Mouse (Mus musculus) intestine, postnatal 0 days (tissue): ENCODE results near the gene Cela3a. TPM values are rescaled to one million over a fixed set of nuclear protein-coding genes. Genes with fewer than 3 reads are reported as not detected.

Source experiments
- ATAC-seq: fragments of 200-750 bp; cut with Nextera tagmentation; 2 replicates; pipeline ENCODE4 v1.8.0; 2017; ENCODE audit warnings: mild to moderate bottlenecking, moderate TSS enrichment, moderate library complexity
- H3K27ac ChIP-seq: fragments of 300-500 bp; sonication (generic); 2 replicates; pipeline ENCODE4 v1.5.1; 2014; ENCODE audit warnings: mild to moderate bottlenecking, low read depth, low read length, moderate library complexity
- H3K27me3 ChIP-seq: fragments of 300-500 bp; sonication (generic); replicated peaks from 2 replicates; pipeline ENCODE4 v1.6.1; 2014; ENCODE audit warnings: low read length, mixed read lengths; ENCODE audit not compliant: control insufficient read depth, insufficient read depth
- H3K36me3 ChIP-seq: fragments of 300-500 bp; sonication (generic); 2 replicates; pipeline ENCODE4 v1.6.1; 2014; ENCODE audit warnings: mild to moderate bottlenecking, moderate library complexity; ENCODE audit not compliant: control insufficient read depth, insufficient read depth
- H3K4me1 ChIP-seq: fragments of 300-500 bp; sonication (generic); replicated peaks from 2 replicates; pipeline ENCODE4 v1.6.1; 2014; ENCODE audit warnings: antibody characterized with exemption, low read length, mixed read lengths; ENCODE audit not compliant: control insufficient read depth, insufficient read depth
- H3K4me2 ChIP-seq: fragments of 300-500 bp; sonication (generic); replicated peaks from 2 replicates; pipeline ENCODE4 v1.6.1; 2014; ENCODE audit warnings: low read depth, mild to moderate bottlenecking, moderate library complexity
- H3K4me3 ChIP-seq: fragments of 300-500 bp; sonication (generic); 2 replicates; pipeline ENCODE4 v1.5.1; 2014; ENCODE audit warnings: low read depth, low read length
- H3K9ac ChIP-seq: fragments of 300-500 bp; sonication (generic); 2 replicates; pipeline ENCODE4 v1.6.1; 2014; ENCODE audit warnings: mild to moderate bottlenecking, low read depth, low read length
- H3K9me3 ChIP-seq: fragments of 300-500 bp; sonication (generic); 2 replicates; pipeline ENCODE4 v1.6.1; 2016; ENCODE audit warnings: mixed run types; ENCODE audit not compliant: control insufficient read depth
- CTCF ChIP-seq: sonication (generic); IDR thresholded peaks from 2 replicates; pipeline ENCODE4 v1.5.1; 2016; ENCODE audit warnings: low read depth, mild to moderate bottlenecking, control low read depth, antibody characterized with exemption, moderate library complexity
- WGBS: fragments of 180-500 bp; shearing (Covaris S2); extraction: QIAGEN DNeasy Blood & Tissue Kit; methylation state at CpG from one replicate; pipeline ENCODE4 v1.1.7; 2014; 5-methylcytosine and 5-hydroxymethylcytosine counted together
- polyA plus RNA-seq: library from polyadenylated mRNA; unstranded; fragments of >200 nt; fragmentation: Nextera tagmentation; extraction: Ambion mirVana; gene quantifications from 2 replicates; pipeline ENCODE4 v1.2.1, GENCODE M21; 2015

The Cela3a gene
- polyA plus RNA-seq, 1 experiment from 2014 or later, result not detected

DNA sequence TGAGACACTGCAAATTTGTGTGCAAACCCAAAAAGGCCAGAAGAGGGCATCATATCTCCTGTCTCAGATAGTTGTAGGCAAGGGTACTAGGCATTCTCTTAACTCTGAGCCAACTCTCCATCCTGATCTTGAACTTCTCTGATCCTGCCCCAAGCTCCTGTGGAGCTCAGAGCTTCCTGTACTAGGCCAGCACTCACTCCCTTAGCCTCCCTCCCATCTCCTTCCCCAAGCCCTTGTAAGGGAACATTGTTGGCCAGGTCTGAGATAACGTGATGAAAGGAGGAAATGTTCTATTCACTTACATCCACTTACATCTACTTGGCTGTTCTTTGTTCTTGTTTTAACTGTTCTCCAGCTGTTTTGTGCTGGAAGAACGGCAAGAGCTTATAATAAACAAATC lies 32.8 kb downstream of the Cela3a start:
- Histone ChIP-seq H3K27ac (no peak overlapping the region), H3K4me1 (peaks cover 3% of the 10 kb centered on the region; the same call in 1 of the 2 replicates), H3K4me3 (no peak overlapping the region), H3K9me3 (no peaks in the 10 kb centered on the region), H3K9ac (no peak overlapping the region), H3K4me2 (no peak overlapping the region), H3K36me3 (no peaks in the 10 kb centered on the region), H3K27me3 (no peaks in the 10 kb centered on the region)
- WGBS, result 36% methylated on average over 2 of the region's 2 CpGs
- TF ChIP-seq CTCF, result peak; percentile 34; the same call in 1 of the 2 replicates
- no peak for ATAC-seq

DNA sequence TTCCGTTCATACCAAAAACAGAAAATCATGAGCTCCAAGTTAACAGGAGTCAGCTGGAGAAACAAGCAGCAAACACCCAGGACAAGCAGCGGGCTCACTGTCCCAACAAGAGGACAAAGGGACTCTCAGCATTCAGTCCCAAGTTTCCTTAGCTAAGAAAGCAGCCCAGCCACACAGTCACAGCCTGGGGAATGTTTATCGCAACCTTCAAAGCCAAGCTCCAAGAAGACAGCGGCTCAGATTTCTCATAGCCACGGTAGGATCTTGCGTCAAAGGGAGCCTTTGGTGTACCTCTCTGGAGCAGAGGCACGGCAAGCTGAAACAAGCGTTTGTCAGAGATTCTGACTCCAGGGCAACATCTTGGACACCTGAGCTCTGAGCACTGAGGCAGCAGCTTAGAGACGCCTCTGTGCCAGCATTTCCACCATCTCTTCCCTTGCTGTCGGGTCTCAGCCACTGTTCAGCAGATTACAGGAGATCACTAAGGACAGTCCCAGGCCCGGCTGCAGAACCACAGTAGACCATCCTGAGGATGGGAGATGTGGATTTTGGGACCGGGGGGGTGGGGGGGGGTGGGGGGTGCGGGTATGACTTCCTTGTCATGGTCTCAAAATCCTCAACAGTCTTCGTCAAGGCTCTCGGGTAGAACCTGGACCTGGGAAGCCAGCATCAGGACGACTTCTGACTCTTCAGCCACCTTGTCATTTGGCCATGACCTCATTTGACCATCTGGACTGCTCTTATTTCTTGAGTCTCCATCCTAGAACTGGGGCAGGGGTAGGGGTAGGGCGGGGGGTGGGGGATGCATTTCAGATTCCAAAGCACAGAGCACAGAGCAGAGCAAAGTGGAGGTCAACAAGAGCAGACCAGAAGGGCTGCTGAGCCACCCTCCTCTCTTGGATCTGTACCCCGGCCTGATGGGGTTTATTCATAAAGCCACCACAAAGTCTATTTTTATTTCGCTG lies 34.0 kb downstream of the Cela3a start:
- H3K4me3 ChIP-seq, result no peak overlapping the region
- no peak for TF ChIP-seq CTCF
- H3K36me3 ChIP-seq, result no peaks in the 10 kb centered on the region
- H3K27me3 ChIP-seq, result no peaks in the 10 kb centered on the region
- no peak for ATAC-seq
- H3K27ac ChIP-seq, result no peak overlapping the region
- H3K4me2 ChIP-seq, result no peak overlapping the region
- H3K4me1 ChIP-seq, result peaks cover 3% of the 10 kb centered on the region; the same call in 1 of the 2 replicates
- no peak overlapping the region for H3K9ac ChIP-seq
- no peaks in the 10 kb centered on the region for H3K9me3 ChIP-seq
- WGBS, result 57% methylated on average over 19 of the region's 19 CpGs

DNA sequence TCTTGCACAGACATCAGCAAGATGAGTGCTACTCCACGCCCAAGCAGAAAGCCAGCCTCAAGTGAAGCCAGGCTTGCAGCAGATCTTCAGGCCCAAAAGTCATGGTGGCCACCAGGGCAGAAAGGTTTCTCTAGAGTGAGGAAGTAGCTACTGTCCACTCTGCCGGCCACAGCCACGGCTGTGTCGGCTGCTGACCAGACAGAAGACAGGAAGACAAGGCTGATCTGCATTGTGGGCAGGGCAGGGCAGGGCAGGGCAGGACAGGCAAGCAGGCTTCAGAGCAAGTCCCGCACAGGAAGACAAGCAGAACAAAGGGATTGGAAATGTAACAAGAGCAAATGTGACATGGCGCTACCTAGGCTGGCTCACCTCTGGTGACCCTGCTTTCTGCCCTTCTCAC lies 35.9 kb downstream of the Cela3a start:
- Histone ChIP-seq H3K4me1 (peaks cover 3% of the 10 kb centered on the region; the same call in 1 of the 2 replicates), H3K9me3 (no peaks in the 10 kb centered on the region), H3K36me3 (no peaks in the 10 kb centered on the region), H3K27ac (peak overlapping the region; percentile 21; the same call in 1 of the 2 replicates), H3K4me3 (no peak overlapping the region), H3K27me3 (no peaks in the 10 kb centered on the region), H3K4me2 (no peak overlapping the region), H3K9ac (no peak overlapping the region)
- no peak for ATAC-seq
- no peak for TF ChIP-seq CTCF
- WGBS, result 45% methylated on average over 6 of the region's 6 CpGs

DNA sequence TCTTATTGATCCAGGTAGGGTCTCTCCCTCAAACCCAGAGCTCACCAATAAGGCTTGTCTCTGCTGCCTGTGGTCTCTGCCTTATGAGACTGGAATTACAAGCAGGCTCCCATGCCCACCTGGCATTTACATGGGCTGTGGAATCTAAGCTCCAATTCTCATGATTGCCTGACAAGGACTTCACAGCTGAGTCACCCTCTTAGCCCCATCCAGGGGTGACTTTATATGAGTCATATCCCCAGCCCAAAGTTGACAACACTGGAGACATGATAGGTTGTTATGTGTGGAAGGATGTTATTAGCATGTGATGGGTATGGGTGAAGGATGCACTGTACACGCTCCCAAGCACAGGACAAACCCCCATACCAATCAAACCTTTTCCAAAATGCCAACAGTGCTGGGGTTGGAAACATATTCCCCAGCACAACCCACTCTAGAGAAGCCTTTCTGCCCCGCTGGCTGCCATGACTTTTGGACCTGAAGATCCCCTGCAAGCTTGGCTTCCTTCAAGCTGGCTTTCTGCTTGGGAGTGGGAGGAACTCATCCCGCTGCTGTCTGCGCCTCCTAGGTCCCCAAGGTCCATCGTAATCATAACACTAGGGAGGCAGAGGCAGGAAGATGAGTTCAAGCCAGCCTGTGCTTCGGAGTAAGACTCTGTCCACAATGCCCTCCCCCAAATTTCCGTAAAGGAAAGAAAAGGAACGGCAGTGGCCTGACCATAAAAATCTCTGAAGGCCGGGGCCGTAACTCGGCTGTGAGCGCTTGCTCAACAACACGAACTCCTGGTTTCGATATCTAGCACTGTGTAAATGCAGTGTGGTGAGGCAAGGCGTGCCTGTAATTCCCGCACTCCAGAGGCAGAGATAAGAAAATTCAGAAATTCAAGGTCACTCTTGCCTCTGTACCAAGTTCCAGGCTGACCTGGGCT lies 37.7 kb downstream of the Cela3a start:
- TF ChIP-seq CTCF, result no peak
- WGBS, result 45% methylated on average over 16 of the region's 16 CpGs
- ATAC-seq, result peak; percentile 80
- H3K4me1 ChIP-seq, result peaks cover 6% of the 10 kb centered on the region; the same call in 1 of the 2 replicates
- no peaks in the 10 kb centered on the region for H3K36me3 ChIP-seq
- peak overlapping the region; percentile 72 for H3K27ac ChIP-seq
- peak overlapping the region; percentile 56 for H3K4me2 ChIP-seq
- H3K9ac ChIP-seq, result no peak overlapping the region
- 0 out of 2 replicates have a peak overlapping the region, but pooled peaks have one; percentile 17 for H3K4me3 ChIP-seq
- no peaks in the 10 kb centered on the region for H3K9me3 ChIP-seq
- no peaks in the 10 kb centered on the region for H3K27me3 ChIP-seq

DNA sequence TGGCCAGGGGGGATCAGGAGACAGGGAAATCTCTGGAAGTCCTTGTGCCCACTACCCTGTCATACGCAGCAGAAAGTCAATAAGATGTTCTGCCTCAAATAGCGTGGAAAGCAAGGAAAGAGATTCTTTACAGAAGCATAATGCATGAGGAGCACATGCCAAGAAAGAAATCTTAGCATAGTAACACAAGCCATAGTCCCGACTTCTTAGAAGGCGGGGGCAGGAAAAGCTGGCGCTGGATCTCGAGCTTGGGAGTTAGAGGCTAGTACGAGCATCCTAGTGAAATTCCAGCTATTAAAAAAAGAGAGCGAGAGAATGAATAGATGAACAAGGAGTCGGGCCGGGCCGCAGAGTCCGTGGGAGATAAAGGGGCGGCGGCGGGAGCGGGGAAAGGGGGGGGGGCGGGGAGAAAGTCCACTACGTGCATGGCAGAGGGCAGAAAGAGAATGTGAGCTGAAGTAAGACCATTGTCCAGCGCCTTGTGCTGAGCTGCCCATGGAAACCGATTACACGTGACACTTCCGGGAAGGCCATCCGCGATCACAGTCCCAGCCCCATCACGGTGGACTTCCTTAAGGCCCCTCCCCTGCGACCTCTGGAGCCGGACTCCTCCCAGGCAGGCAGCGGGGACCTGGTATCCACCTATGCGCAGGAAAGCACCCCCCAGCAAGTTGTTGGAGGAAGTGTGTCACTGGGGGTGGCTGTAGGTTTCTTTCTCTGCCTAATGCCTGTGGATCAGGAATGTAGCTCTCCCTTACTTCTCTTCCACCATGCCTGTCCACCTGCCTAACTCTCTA lies 39.4 kb downstream of the Cela3a start:
- Histone ChIP-seq H3K9me3 (no peaks in the 10 kb centered on the region), H3K4me3 (peak overlapping the region; percentile 25), H3K9ac (peak overlapping the region; percentile 28; the same call in 1 of the 2 replicates), H3K36me3 (no peaks in the 10 kb centered on the region), H3K27ac (peak overlapping the region; percentile 60), H3K4me2 (peak overlapping the region; percentile 65), H3K27me3 (no peaks in the 10 kb centered on the region), H3K4me1 (peaks cover 6% of the 10 kb centered on the region; the same call in 1 of the 2 replicates)
- TF ChIP-seq CTCF, result peak; percentile 28
- ATAC-seq, result peak; percentile 32
- 7% methylated on average over 28 of the region's 29 CpGs for WGBS
